Mouse (Mus musculus) megakaryocyte, embryonic 14.5 days (primary cell): ENCODE measurements at regions not wholly inside any gene's neighbourhood (a gene's known extent, or its start where the extent isn't known, plus 50 kb on each side); places are given as distances from the start of the nearest gene placed in this dataset.
"Not testable (repeated sequence)": the region's sequence is repeated elsewhere in the genome, so short reads cannot be mapped to it uniquely, and the experiment has no call there.

ENCODE experiments used
- H3K27me3 ChIP-seq: replicated peaks from 2 replicates; pipeline ENCODE3; 2012; ENCODE audit warnings: inconsistent platforms
- H3K36me3 ChIP-seq: replicated peaks from 2 replicates; pipeline ENCODE3; 2012; ENCODE audit warnings: low read length, inconsistent platforms, mixed read lengths
- H3K4me1 ChIP-seq: 2 replicates; pipeline ENCODE4 v1.6.1; 2012; ENCODE audit warnings: inconsistent platforms
- H3K4me3 ChIP-seq: replicated peaks from 2 replicates; pipeline ENCODE3; 2012; ENCODE audit warnings: moderate library complexity, mild to moderate bottlenecking, inconsistent platforms
- H3K9me3 ChIP-seq: 2 replicates; pipeline ENCODE4 v1.6.1; 2012; ENCODE audit warnings: inconsistent platforms
- FLI1 ChIP-seq: IDR thresholded peaks from 2 replicates; pipeline ENCODE4 v1.6.1; 2012; ENCODE audit warnings: low read length, inconsistent platforms, mixed read lengths
- GATA1 ChIP-seq: IDR thresholded peaks from 3 replicates; pipeline ENCODE4 v1.6.1; 2012; ENCODE audit warnings: mixed read lengths, low read length, inconsistent platforms, borderline replicate concordance

- no peak overlapping the region for H3K4me3 ChIP-seq
- peaks cover 37% of the 10 kb centered on the region for H3K27me3 ChIP-seq
- H3K9me3 ChIP-seq, result no peaks in the 10 kb centered on the region
- H3K36me3 ChIP-seq, result no peaks in the 10 kb centered on the region
- no peak for TF ChIP-seq FLI1
- no peak for TF ChIP-seq GATA1
- H3K4me1 ChIP-seq, result peaks cover 18% of the 10 kb centered on the region
Measured at GRCm38 (mm10) chr6:99905194-99905593, 179.0 kb upstream of the Prok2 start.

GRCm38 (mm10) chr6:99904607-99905006 is 178.4 kb upstream of the Prok2 start:
- no peaks in the 10 kb centered on the region for H3K9me3 ChIP-seq
- peaks cover 12% of the 10 kb centered on the region for H3K4me1 ChIP-seq
- TF ChIP-seq GATA1, result no peak
- TF ChIP-seq FLI1, result no peak

GRCm38 (mm10) chr6:99904044-99904443 is 177.9 kb upstream of the Prok2 start:
- H3K36me3 ChIP-seq, H3K4me3 ChIP-seq, H3K9me3 ChIP-seq: not testable (repeated sequence)
- Histone ChIP-seq H3K27me3 (peaks cover 34% of the 10 kb centered on the region), H3K4me1 (peaks cover 11% of the 10 kb centered on the region)

More at GRCm38 (mm10) chr6:99904607-99905006, 178.4 kb upstream of the Prok2 start:
- H3K4me3 ChIP-seq, result no peak overlapping the region
- no peaks in the 10 kb centered on the region for H3K36me3 ChIP-seq
- H3K27me3 ChIP-seq, result peaks cover 38% of the 10 kb centered on the region

- Histone ChIP-seq H3K4me1 (peaks cover 11% of the 10 kb centered on the region), H3K9me3 (no peaks in the 10 kb centered on the region), H3K27me3 (peaks cover 34% of the 10 kb centered on the region), H3K36me3 (no peaks in the 10 kb centered on the region), H3K4me3 (peak overlapping the region; percentile 24)
- no peak for TF ChIP-seq GATA1
- no peak for TF ChIP-seq FLI1
Measured at GRCm38 (mm10) chr6:99901564-99901963, 175.4 kb upstream of the Prok2 start.

GRCm38 (mm10) chr6:99901146-99901545 is 175.0 kb upstream of the Prok2 start:
- H3K9me3 ChIP-seq, result no peaks in the 10 kb centered on the region
- TF ChIP-seq GATA1 (no peak), FLI1 (no peak)
- peaks cover 33% of the 10 kb centered on the region for H3K27me3 ChIP-seq
- no peak overlapping the region for H3K4me3 ChIP-seq
- no peaks in the 10 kb centered on the region for H3K36me3 ChIP-seq
- peaks cover 11% of the 10 kb centered on the region for H3K4me1 ChIP-seq

- Histone ChIP-seq H3K27me3 (peaks cover 28% of the 10 kb centered on the region), H3K9me3 (0 out of 2 replicates have a peak, but pooled peaks cover 4% of the 10 kb centered on the region), H3K36me3 (no peaks in the 10 kb centered on the region), H3K4me1 (peaks cover 11% of the 10 kb centered on the region), H3K4me3 (no peak overlapping the region)
- TF ChIP-seq FLI1, result no peak
- TF ChIP-seq GATA1, result no peak
Measured at GRCm38 (mm10) chr6:99899704-99900103, 173.5 kb upstream of the Prok2 start.

- Histone ChIP-seq H3K9me3 (peaks cover 11% of the 10 kb centered on the region; the same call in 1 of the 2 replicates), H3K27me3 (peaks cover 27% of the 10 kb centered on the region), H3K36me3 (no peaks in the 10 kb centered on the region), H3K4me1 (peaks cover 11% of the 10 kb centered on the region), H3K4me3 (no peak overlapping the region)
- TF ChIP-seq FLI1, result no peak
- TF ChIP-seq GATA1, result no peak
Measured at GRCm38 (mm10) chr6:99898077-99898476, 171.9 kb upstream of the Prok2 start.

GRCm38 (mm10) chr6:99895558-99895957 is 169.4 kb upstream of the Prok2 start:
- Histone ChIP-seq H3K9me3 (peaks cover 22% of the 10 kb centered on the region), H3K36me3 (no peaks in the 10 kb centered on the region), H3K4me3 (no peak overlapping the region), H3K27me3 (peaks cover 26% of the 10 kb centered on the region), H3K4me1 (no peaks in the 10 kb centered on the region)
- TF ChIP-seq GATA1 (no peak), FLI1 (no peak)

GRCm38 (mm10) chr6:99893936-99894335 is 167.7 kb upstream of the Prok2 start:
- H3K27me3 ChIP-seq, result peaks cover 27% of the 10 kb centered on the region
- TF ChIP-seq FLI1 (no peak), GATA1 (no peak)

GRCm38 (mm10) chr6:99892204-99892603 is 166.0 kb upstream of the Prok2 start:
- Histone ChIP-seq H3K27me3 (peaks cover 23% of the 10 kb centered on the region), H3K4me1 (no peaks in the 10 kb centered on the region), H3K36me3 (no peaks in the 10 kb centered on the region), H3K4me3 (no peak overlapping the region), H3K9me3 (peaks cover 22% of the 10 kb centered on the region)
- TF ChIP-seq GATA1 (no peak), FLI1 (no peak)

More at GRCm38 (mm10) chr6:99893936-99894335, 167.7 kb upstream of the Prok2 start:
- Histone ChIP-seq H3K4me1 (no peaks in the 10 kb centered on the region), H3K9me3 (peaks cover 22% of the 10 kb centered on the region), H3K36me3 (no peaks in the 10 kb centered on the region), H3K4me3 (no peak overlapping the region)

GRCm38 (mm10) chr6:99891790-99892189 is 165.6 kb upstream of the Prok2 start:
- H3K27me3 ChIP-seq, result peaks cover 19% of the 10 kb centered on the region
- H3K9me3 ChIP-seq, result peaks cover 22% of the 10 kb centered on the region
- H3K36me3 ChIP-seq, result no peaks in the 10 kb centered on the region
- H3K4me1 ChIP-seq, result no peaks in the 10 kb centered on the region
- no peak overlapping the region for H3K4me3 ChIP-seq
- TF ChIP-seq GATA1 (no peak), FLI1 (no peak)
